Mouse (Mus musculus): ENCODE measurements around the gene Spa17. TPM values are rescaled to one million over a fixed set of nuclear protein-coding genes. Genes with fewer than 3 reads are reported as not detected.

Spa17 gene
- polyA plus RNA-seq, 1 experiment from 2014 or later = 17.9 TPM

DNA sequence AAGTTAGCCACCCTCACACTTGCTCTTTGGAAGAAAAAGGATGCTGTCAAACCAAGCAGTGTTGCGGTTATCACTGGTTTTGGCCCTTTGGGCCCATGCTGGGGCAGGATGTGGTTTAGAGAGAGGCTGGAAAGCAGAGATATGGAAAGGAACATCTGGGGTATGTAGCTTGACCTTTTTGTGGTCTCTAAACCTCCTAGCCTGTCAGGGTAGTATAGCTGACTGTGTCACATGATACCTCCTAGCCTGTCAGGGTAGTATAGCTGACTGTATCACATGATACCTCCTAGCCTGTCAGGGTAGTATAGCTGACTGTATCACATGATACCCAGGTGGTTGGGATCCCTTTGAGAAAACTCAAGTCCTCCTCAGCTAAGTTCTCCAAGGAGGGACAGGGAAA lies 59.2 kb downstream of the Spa17 start:
- Histone ChIP-seq H3K36me3 (no peaks in the 10 kb centered on the region), H3K27me3 (peaks cover 63% of the 10 kb centered on the region), H3K4me3 (no peak overlapping the region), H3K9me3 (replicated peaks) (no peaks in the 10 kb centered on the region), H3K4me2 (replicated peaks) (no peak overlapping the region), H3K4me1 (peaks cover 23% of the 10 kb centered on the region), H3K9ac (no peak overlapping the region), H3K27ac (no peak overlapping the region)
- WGBS = 89% methylated on average over 1 of the region's 1 CpGs
- ATAC-seq (ENCODE audit: low FRiP score) = no peak

Other genes with a start within 250 kb of the Spa17 start
- gene Hepacam, start 246.4 kb downstream of the Spa17 start, polyA plus RNA-seq (2016; fragmentation: Nextera tagmentation; extraction: Ambion mirVana) = 0.26 and 0.36 TPM in 2 replicates
- 8.0 and 12.0 TPM in 2 replicates for gene Robo4, start 211.8 kb downstream of the Spa17 start, polyA plus RNA-seq (2016; fragmentation: Nextera tagmentation; extraction: Ambion mirVana)
- 155 and 187 TPM in 2 replicates for gene Robo3, start 180.5 kb downstream of the Spa17 start, polyA plus RNA-seq (2016; fragmentation: Nextera tagmentation; extraction: Ambion mirVana)
- 50.7 TPM in 2 replicates for gene Msantd2, start 124.4 kb downstream of the Spa17 start, polyA plus RNA-seq (2016; fragmentation: Nextera tagmentation; extraction: Ambion mirVana)
- 31.6 and 32.7 TPM in 2 replicates for gene Esam, start 85.6 kb downstream of the Spa17 start, polyA plus RNA-seq (2016; fragmentation: Nextera tagmentation; extraction: Ambion mirVana)
- 0.53 and 1.0 TPM in 2 replicates for gene Vsig2, start 74.5 kb downstream of the Spa17 start, polyA plus RNA-seq (2016; fragmentation: Nextera tagmentation; extraction: Ambion mirVana)
- 15.4 and 15.5 TPM in 2 replicates for gene Nrgn, start 60.8 kb downstream of the Spa17 start, polyA plus RNA-seq (2016; fragmentation: Nextera tagmentation; extraction: Ambion mirVana)
- 9.4 and 12.1 TPM in 2 replicates for gene Siae, start 58.0 kb downstream of the Spa17 start, polyA plus RNA-seq (2016; fragmentation: Nextera tagmentation; extraction: Ambion mirVana)
- 129 and 140 TPM in 2 replicates for gene Tbrg1, start 43.6 kb upstream of the Spa17 start, polyA plus RNA-seq (2016; fragmentation: Nextera tagmentation; extraction: Ambion mirVana)
- 0.79 and 3.0 TPM in 2 replicates for gene Panx3, start 55.5 kb upstream of the Spa17 start, polyA plus RNA-seq (2016; fragmentation: Nextera tagmentation; extraction: Ambion mirVana)
- not detected in 2 replicates for gene Olfr160, start 102.5 kb upstream of the Spa17 start, polyA plus RNA-seq (2016; fragmentation: Nextera tagmentation; extraction: Ambion mirVana)
- not detected in 2 replicates for gene Olfr874, start 131.4 kb upstream of the Spa17 start, polyA plus RNA-seq (2016; fragmentation: Nextera tagmentation; extraction: Ambion mirVana)
- not detected in 2 replicates for gene Olfr875, start 158.1 kb upstream of the Spa17 start, polyA plus RNA-seq (2016; fragmentation: Nextera tagmentation; extraction: Ambion mirVana)
- not detected in 2 replicates for gene Olfr876, start 189.3 kb upstream of the Spa17 start, polyA plus RNA-seq (2016; fragmentation: Nextera tagmentation; extraction: Ambion mirVana)
- gene Olfr877, start 240.5 kb upstream of the Spa17 start, polyA plus RNA-seq (2016; fragmentation: Nextera tagmentation; extraction: Ambion mirVana) = not detected in 2 replicates

Data from hindbrain, embryonic 12.5 days (tissue).